In the genomic region with DNA sequence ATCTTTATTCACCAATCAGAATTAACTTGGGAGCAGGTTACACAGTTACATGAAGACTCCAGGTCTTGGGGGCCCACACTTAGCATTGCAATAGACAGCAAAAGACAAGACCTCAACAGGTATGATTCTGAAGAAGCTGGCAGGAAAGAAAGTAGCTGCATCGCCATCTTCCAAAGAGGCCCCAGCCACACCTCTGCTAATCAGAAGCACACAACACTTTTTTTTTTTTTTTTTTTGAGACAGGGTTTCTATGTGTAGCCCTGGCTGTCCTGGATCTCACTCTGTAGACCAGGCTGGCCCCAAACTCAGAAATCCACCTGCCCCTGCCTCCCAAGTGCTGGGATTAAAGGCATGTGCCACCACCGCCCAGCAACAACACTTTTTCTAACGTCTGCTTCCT, we compare ENCODE assay signal across 32 mouse cellular contexts. TPM values are rescaled to one million over a fixed set of nuclear protein-coding genes. Genes with fewer than 3 reads are reported as not detected.
"Had no signal": no experiment of that assay in that cellular context is flagged by ENCODE, and none has a peak within 500 bp of the region (broad histone marks: within the 10 kb centered on the region; RNA-seq: fewer than 3 reads in every experiment).

No protein-coding gene starts in this region.

- H3K9me3 ChIP-seq: heart, embryonic 13.5 days; heart, embryonic 15.5 days; hindbrain, embryonic 13.5 days; hindbrain, embryonic 15.5 days; intestine, embryonic 15.5 days; limb, embryonic 13.5 days; limb, embryonic 15.5 days had no signal

- ATAC-seq: hindbrain, postnatal 0 days; intestine, embryonic 15.5 days; intestine, postnatal 0 days had no signal

- H3K4me2 ChIP-seq: heart, embryonic 11.5 days; heart, embryonic 13.5 days; heart, embryonic 15.5 days; hindbrain, embryonic 13.5 days; hindbrain, embryonic 15.5 days; intestine, embryonic 15.5 days; limb, embryonic 13.5 days; limb, embryonic 15.5 days had no signal

- H3K36me3 ChIP-seq: heart, embryonic 13.5 days; heart, embryonic 15.5 days; hindbrain, embryonic 13.5 days; hindbrain, embryonic 15.5 days; intestine, embryonic 15.5 days; limb, embryonic 13.5 days; limb, embryonic 15.5 days had no signal

- H3K9ac ChIP-seq: heart, embryonic 13.5 days; heart, embryonic 15.5 days; hindbrain, embryonic 13.5 days; hindbrain, embryonic 15.5 days; intestine, embryonic 15.5 days; limb, embryonic 13.5 days; limb, embryonic 15.5 days had no signal

- H3K4me3 ChIP-seq: heart, adult 2 months; heart, embryonic 13.5 days; heart, embryonic 15.5 days; hindbrain, embryonic 13.5 days; hindbrain, embryonic 15.5 days; intestine, embryonic 15.5 days; layer of hippocampus, adult 2 months; left cerebral cortex, adult 2 months; limb, embryonic 13.5 days; limb, embryonic 15.5 days had no signal

- H3K27me3 ChIP-seq: heart, embryonic 13.5 days; heart, embryonic 15.5 days; hindbrain, embryonic 13.5 days; hindbrain, embryonic 15.5 days; intestine, embryonic 15.5 days; limb, embryonic 13.5 days; limb, embryonic 15.5 days had no signal

- H3K27ac ChIP-seq: heart, adult 2 months; heart, embryonic 13.5 days; heart, embryonic 15.5 days; hindbrain, embryonic 13.5 days; hindbrain, embryonic 15.5 days; hindbrain, postnatal 0 days; intestine, embryonic 15.5 days; layer of hippocampus, adult 2 months; left cerebral cortex, adult 2 months; limb, embryonic 13.5 days; limb, embryonic 15.5 days had no signal

- DNase-seq: gastrocnemius, postnatal 14 days; gastrocnemius, postnatal 36 days; heart, adult 11 months; heart, adult 2 months; heart, postnatal 14 days; heart, postnatal 36 days; kidney, adult 18-20 months; kidney, adult 8-10 months; kidney, postnatal 10 days; kidney, postnatal 25 days; kidney, postnatal 4 days; left cerebral cortex, postnatal 4 days had no signal

RNA-seq across cellular contexts. Expression of a gene that starts 12.9 kb away (rescaled TPM):
- total RNA-seq: gastrocnemius, adult 18-20 months; gastrocnemius, adult 8-10 months; gastrocnemius, postnatal 36 days; heart, adult 2 months; heart, postnatal 14 days; heart, postnatal 36 days; hematopoietic stem cell, adult 5-6 weeks; layer of hippocampus, postnatal 25 days; left cerebral cortex, postnatal 14 days had no signal
- polyA plus RNA-seq: gonadal fat pad, adult 2 months; heart, adult 2 months; inflammation-experienced regulatory T-cells, adult 6 months; liver, embryonic 16.5 days had no signal
